Mouse (Mus musculus) gastrocnemius, adult 8-10 months (tissue): Measurements from ENCODE around the gene Tmem167. TPM values are rescaled to one million over a fixed set of nuclear protein-coding genes. Genes with fewer than 3 reads are reported as not detected.
"Not testable (repeated sequence)": the region's sequence is repeated elsewhere in the genome, so short reads cannot be mapped to it uniquely, and the experiment has no call there.

ENCODE experiments used
- DNase-seq, 2 experiments: peaks; one replicate each; pipeline ENCODE4 v3.0.0; 2022; ENCODE audit warnings: low spot score in 2 of 2
- total RNA-seq, 4 experiments: library from RNA; stranded (reverse); gene quantifications; 2 replicates each; pipeline ENCODE4 v1.2.4; 2022

Tmem167 gene
- total RNA-seq = 1 to 10 TPM; 7.9 to 8.8 (median 8.3) TPM

GRCm38 (mm10) chr13:90088962-90089824 lies at the start of gene Tmem167, which contains the start of gene Xrcc4:
Gene Tmem167, plus strand, starts transcription at chr13:90089123.
Gene Xrcc4, minus strand, starts transcription at chr13:90089608.
- peak; percentile 97 for DNase-seq

DNA sequence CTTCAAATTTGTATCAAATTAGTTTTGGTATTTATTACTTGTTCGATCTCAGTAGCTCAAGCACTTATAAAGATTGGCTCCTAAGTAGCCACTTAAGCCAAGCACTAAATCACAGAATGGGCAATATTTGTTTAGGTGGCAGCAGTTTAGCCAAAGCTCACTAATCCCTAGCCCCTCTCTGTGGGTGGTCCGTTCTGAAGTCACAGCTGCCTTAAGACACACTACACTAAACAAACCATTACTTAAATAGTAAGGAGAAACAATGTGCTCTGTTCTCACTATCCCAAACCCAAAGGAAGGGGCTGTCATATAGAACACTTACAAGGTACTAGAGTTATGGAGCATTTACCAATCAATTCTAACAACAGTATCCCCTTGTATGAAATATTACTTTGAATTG lies 49.3 kb upstream of the Tmem167 start:
- no peak for DNase-seq

DNA sequence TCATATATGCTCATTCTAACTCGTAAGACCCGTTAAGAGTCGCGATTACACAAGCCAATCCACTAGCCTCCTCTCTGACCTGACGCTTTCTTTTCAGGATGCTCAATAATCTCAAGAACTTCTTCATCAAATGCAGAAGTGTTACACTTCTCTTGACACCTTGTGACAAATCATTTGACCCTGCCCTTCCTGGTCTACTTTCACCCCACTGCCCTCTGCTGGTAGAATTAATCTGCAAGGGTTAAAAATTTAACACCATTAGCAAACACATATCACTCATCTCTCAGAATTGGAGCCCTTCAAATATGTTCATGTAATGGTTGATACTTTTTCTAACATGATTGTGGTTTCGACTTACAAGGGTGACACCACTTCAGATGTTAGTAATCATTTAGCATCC lies 37.2 kb upstream of the Tmem167 start:
- no peak for DNase-seq

- DNase-seq = no peak
These were observed 36.5 kb upstream of the Tmem167 start for GRCm38 (mm10) chr13:90052408-90052807.

GRCm38 (mm10) chr13:90061877-90062276 lies 27.0 kb upstream of the Tmem167 start:
- DNase-seq = no peak

DNA sequence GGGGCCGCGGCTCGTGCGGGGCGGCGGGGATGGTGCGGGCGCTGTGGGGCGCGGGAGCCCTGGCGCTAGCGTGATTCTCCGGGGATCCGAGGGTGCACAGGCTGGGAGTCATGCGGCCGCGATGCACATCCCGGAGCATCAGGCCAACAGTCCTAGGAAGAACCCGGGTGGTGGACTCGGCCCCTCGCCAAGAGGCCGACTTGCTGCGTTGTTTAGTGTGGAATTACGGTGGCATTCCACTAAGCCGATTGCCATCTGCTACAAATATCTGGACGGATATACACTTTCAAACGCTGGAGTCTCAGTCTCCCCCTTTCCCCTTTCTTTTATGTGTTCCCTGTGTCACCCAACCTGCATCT lies 881 bp downstream of the Tmem167 start:
- no peak for DNase-seq

GRCm38 (mm10) chr13:90101514-90101913 lies 12.6 kb downstream of the Tmem167 start:
- no peak for DNase-seq

- no peak for DNase-seq
These were observed 17.2 kb downstream of the Tmem167 start for GRCm38 (mm10) chr13:90106139-90106538.

DNA sequence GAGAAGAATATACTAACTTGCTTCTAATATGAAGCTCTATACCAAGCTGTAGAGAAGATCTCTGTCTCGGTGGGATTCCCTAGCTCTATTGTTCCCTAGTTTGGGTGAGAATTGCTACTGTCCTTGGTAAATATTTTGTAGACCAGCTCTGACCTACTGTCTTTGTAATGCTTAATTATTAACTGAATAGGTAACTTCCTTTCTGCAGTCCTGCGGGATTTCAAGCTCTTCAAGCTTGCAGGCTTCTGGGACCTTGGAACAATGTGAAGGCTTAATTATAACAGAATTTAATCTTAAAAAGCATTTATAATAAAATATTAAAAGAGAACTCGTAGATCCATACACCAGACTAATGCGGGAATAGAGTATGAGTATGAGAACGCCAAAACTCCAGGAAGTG lies 19.8 kb downstream of the Tmem167 start:
- not testable (repeated sequence) for DNase-seq

- no peak for DNase-seq
These were observed 22.8 kb downstream of the Tmem167 start for GRCm38 (mm10) chr13:90111681-90112080.

- DNase-seq = peak in 1 of 2 experiments; percentile 3
These were observed 47.4 kb downstream of the Tmem167 start for GRCm38 (mm10) chr13:90136156-90136910.

GRCm38 (mm10) chr13:90141681-90142080 lies 52.8 kb downstream of the Tmem167 start:
- DNase-seq = no peak

DNA sequence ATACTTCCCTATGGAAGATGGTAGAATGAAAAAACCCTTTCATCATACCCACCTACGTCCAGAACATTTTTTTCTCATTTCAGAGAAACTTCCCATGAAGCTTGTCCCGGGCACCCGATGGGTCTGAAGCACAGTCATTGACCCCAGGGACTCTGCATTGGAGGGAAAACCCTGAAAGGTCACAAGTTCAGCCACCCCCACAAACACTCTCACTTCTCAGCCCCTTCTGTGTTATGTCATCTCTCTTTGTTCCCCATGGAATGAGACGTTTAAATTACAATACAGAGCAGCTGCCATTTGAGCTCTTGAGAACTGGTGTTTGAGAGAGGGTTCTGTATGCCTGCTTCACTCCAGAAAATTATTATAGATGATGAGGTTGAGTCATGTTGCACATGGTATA lies 54.3 kb downstream of the Tmem167 start:
- DNase-seq = no peak

DNA sequence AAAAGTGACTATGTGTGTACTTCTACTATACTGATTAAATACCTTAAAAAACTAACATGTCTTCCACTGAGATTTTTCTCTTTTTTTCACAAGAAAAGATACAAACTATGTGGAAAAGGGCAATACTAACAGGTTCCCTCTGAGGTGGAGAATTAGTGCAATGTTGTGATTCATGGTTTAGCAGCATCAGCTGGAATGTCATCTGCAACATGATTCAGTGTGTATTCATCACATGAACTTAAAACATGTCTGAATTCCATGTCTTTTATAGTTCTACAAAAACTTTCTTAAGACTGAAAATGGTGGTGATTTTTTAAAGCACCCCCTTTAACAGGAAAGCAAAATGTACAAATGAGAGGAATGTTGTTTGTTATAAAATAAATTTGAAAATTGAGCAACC lies 63.0 kb downstream of the Tmem167 start:
- no peak for DNase-seq

DNA sequence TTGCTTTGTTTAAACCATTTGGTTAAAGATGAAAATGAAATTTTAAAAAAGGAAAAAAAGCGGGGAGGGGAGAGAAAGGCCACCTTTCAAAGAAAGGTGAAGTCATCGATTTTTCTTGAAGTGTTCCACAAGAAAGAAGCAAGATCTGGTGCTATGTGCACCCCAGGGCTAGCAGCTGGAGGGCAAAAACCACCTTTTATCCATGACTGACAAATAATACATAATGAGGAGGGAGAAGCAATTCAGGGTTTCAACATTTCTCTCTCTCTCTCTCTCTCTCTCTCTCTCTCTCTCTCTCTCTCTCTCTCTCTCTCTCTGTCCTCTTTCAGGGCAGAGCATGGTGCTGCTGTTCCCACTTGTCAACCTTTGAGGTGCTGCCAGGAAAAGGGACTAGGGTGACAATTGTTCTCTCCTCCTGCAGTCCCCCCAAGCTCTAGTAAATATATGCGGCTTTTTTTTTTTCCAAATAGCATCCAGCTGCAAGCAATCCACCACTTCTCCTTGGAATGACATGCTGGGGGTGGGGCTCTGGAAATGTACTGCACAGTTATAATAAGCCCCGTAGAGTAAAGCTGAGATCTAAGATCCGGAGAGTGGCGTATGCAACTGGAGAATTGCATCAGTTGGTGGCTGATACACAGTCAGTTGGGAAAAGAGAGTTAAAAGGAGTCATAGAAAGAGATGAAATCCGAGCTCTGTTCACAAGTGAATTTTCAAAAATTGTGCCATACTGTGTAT lies 63.8 kb downstream of the Tmem167 start:
- DNase-seq = no peak

GRCm38 (mm10) chr13:90164147-90164546 lies 75.2 kb downstream of the Tmem167 start:
- DNase-seq = no peak

- no peak for DNase-seq
These were observed 78.1 kb downstream of the Tmem167 start for GRCm38 (mm10) chr13:90167044-90167443.

- no peak for DNase-seq
These were observed 81.3 kb downstream of the Tmem167 start for GRCm38 (mm10) chr13:90170100-90170781.

GRCm38 (mm10) chr13:90170782-90171179 lies 81.9 kb downstream of the Tmem167 start:
- DNase-seq = no peak

- no peak for DNase-seq
These were observed 82.5 kb downstream of the Tmem167 start for GRCm38 (mm10) chr13:90171390-90171789.

DNA sequence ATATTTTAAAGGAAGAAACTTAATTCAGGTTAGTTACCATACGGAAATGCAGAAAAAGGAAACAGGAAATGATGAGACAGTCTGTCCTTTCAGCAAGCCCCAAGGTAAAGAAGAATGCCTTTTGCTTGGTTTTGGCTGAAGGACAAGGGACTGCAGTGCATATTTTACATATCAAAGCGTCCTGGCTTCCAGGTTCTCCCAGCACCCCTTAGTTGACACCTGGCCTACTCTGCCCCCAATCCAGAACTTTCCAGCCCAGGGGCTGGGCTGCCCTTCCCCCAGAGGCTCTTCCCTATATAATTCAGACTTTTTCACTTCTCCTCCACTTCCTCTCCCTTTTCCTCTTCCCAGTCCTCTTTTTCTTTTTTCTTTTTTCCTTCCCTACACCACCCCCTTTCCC lies 86.7 kb downstream of the Tmem167 start:
- no peak for DNase-seq
